Mouse (Mus musculus): ENCODE results near the gene Dop1b.
"Not testable (repeated sequence)": the region's sequence is repeated elsewhere in the genome, so short reads cannot be mapped to it uniquely, and the experiment has no call there.

The Dop1b gene

DNA sequence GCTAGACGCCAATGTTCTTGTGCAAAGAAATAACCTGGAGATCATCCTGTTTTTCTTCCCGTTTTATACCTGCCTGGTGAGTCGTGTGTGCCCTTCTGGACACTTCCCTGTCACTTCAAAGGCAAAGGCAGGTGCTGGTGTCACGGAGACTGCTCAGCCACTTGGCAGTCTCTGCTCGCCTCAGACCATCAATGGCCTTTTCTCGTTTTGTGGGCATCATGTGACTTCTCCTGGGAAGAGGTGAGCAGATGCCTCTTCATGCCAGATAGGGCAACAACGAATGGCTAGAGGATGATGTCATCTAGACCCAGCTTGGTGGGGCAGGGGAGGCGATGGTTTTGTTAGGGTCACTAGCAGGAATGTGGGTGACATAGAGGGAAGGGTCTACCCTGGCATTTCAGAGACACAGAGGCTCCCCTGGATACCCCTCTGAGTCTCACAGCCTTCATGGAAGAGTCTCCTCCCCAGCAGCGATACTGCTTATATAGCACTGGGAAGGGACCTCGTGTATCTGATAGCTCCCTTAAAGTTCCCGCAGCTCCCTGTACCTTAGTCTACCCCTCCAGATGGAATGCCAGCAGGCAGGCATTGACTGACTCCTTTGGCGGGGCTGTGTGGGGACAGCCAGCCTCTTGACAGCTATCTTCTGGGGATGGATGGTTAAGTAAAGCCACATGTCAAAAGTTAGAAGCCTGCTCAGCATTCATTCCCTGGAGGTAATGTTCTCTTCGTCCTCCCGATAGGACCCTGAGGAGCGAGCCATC, 37.6 kb downstream of the Dop1b start:
- intact Hi-C loops (cut with DNase I): no loop called here

DNA sequence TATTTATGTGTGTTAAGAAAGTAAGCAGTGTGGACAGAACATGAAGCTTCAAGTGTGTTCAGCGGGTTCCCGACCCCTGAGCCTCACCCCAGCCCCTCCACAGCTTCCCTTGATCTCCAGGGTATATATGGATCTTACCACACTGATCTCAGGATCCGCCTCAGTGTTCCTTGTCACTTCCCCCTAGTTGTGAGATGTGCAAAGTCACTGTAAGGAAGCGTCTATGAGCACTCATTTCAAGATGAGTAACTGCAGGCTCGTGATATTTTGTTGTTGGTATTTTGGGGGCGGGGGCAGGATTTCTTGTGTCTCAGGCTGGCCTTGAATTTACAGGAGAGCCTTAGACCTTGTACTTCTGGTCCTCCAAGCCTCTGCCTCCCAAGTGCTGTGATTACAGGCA, 38.8 kb downstream of the Dop1b start:
- intact Hi-C loops (cut with DNase I): no loop called here

DNA sequence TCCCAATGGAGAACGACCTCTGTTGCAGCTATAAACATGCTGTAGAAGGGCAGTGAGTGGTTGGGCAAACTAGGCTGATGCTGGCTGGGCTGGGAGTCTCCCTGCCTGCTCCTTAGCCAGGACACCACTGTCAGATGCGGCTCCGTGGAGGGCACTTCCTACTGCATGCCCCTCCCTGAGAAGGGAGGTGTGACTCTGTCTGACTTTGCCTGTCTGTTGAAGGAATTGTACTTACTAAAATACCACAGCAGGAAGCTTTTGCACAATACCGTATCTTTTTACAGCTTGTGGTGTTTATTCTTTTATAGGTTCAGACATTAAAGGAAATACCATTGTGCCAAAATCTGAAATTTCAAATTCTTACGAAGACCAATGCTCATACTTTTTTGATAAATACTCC, 40.1 kb downstream of the Dop1b start:
- intact Hi-C loops (cut with DNase I): no loop called here

DNA sequence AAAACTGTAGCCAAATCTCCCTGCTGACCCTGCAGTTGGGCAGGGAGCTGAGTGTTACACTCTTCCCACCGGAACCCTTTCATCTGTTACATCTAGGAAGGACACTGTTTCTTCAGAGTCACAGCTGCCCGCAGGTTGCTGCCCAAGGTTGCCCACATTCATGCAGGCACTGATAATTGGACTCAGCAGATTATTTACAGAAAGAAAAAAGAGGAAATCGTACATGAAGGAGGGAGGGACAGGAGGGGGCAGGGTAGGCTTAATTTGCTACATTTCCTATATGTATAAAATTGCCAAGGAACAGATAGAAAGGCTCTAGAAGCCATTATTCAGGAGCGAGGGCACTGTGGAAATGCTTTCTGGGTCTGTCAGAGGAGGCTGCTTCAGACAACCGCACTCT, 44.9 kb downstream of the Dop1b start:
- intact Hi-C loops (cut with DNase I): no loop called here

DNA sequence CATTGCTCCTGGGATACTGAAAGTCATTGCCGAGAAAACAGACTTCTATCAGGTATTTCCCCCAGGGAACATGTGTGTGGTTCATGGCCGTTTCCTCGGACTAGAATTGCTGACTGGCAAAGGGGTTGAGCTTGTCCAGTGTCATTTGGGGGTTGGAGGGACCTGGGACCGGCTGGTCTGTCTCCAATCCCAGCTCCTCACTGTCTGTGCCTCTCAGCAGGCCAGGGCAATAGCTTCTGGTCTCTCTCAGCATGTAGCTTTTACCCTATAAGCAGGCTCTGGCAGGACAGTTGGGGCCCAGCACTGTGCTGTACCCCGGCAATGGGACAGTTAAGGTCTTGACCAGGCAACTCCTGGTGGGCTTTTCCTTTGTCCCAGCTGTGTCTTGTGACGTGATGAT, 51.7 kb downstream of the Dop1b start:
- intact Hi-C loops (cut with DNase I): loop anchor here (10.0 kb wide), 1 partner anchor 79 kb away; the partner anchor contains the start of gene Cbr3

DNA sequence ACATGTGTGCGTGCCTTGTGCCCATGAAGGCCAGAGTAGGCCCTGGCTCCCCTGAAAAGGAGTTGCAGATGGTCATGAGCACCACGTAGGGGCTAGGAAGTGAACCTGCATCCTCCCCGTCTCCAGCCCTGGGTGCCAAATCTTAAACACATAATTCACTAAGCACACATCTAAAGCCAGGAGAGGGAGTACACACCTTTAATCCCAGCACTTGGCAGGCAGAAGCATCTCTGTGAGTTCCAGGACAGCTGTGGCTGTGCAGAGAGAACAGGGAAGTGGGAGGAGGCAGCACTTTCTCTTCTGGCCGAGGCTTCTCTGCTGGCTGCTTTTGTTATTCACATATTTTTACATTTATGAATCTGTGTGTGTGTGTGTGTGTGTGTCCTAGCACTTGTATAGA, 52.9 kb downstream of the Dop1b start:
- intact Hi-C loops (cut with DNase I): loop anchor here (10.0 kb wide), 1 partner anchor 80 kb away; the partner anchor contains the start of gene Cbr3

DNA sequence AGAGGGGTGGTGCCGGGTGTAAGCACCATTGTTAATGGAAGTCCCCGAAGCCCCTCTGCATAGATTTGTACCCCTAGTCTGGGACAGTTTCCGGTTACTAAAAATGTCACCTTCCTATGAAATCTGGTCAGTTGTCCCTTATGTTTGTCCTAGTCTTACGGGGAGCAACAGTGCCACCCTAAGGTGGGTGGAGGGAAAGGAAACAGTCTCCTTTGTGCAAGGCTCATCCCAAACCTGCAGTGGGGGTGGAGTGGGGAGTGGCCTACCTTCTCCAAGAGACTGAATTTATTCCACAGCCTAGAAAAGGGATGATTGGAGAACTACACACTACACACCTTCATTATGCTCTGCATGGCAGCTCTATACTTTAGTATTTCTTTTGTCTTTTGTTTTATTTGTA, 55.3 kb downstream of the Dop1b start:
- intact Hi-C loops (cut with DNase I): loop anchor here (10.0 kb wide), 1 partner anchor 82 kb away; the partner anchor contains the start of gene Cbr3

DNA sequence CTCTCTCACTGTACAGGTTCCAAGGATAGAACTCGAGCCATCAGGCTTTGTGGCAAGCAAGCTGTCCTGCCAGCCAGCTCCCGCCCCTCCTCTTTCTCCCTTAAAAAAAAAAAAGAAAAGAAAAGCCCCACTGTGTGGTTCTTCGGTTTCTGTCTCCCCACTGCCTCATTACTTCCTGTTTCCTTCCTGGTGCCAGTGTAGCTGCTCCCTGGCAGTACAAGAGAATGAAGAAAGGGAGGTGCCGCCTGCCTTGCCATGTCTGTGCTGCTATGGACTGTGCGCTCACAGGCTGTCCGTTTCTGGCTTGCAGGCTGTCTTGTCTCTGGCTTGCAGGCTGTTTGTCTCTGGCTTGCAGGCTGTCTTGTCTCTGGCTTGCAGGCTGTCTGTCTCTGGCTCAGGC, 55.8 kb downstream of the Dop1b start:
- intact Hi-C loops (cut with DNase I): loop anchor here (10.0 kb wide), 1 partner anchor 83 kb away; the partner anchor contains the start of gene Cbr3

DNA sequence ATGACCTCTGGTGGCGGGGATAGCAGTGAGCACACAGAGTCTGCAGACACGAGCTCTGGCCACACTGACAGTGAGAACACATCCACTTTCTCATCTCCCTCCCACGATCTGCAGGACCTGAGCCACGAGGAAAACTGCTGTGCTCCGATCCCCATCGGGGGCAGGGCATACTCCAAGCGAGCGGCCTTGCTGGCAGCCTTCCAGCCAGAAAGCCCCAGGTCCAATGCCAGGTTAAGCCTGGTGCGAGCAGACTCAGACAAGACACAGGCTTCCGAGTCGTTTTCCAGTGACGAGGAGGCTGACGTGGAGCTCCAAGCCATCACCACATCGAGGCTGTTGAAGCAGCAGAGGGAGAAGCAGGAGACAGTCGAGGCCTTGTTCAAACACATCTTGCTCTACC, 57.9 kb downstream of the Dop1b start:
- intact Hi-C loops (cut with DNase I): loop anchor here (10.0 kb wide), 1 partner anchor 85 kb away; the partner anchor contains the start of gene Cbr3

DNA sequence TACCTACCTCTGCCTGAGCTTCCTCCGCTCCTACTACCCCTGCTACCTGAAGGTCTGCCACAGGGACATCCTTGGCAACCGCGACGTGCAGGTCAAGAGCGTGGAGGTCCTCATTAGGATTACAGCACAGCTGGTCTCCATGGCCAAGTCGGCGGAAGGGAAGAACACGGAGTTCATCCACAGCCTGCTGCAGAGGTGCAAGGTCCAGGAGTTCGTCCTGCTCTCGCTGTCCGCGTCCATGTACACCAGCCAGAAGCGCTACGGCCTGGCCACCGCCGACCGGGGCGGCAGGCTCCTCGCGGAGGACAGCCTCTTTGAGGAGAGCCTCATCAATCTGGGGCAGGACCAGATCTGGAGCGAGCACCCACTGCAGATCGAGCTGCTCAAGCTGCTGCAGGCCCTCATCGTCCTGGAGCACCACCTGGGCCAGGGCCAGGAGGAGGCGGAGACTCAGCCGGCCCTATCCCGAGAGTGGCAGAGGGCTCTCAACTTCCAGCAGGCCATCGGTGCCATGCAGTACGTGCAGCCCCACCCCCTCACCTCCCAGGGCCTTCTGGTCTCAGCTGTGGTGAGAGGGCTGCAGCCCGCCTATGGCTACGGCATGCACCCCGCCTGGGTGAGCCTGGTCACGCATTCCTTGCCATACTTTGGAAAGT, 58.7 kb downstream of the Dop1b start:
- intact Hi-C loops (cut with DNase I): no loop called here

DNA sequence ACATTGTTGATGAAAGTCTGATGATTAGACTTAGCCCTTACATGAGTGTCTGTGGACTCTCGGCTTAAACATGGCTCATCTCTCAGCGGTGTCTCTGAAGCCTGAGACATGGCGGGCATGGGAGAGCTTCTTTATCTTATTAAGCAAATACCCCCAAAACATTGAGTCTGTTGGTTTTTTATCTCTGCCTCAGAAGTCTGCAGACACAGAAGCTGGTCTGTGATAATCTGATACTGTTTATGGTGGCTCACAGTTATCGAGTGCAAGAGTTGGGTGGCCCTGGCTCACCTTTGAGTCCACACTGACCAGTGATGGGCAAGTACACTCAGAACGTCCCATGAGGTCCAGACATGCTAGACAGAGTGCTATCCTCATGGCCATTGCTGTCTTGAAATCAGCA, 63.0 kb downstream of the Dop1b start:
- intact Hi-C loops (cut with DNase I): no loop called here

DNA sequence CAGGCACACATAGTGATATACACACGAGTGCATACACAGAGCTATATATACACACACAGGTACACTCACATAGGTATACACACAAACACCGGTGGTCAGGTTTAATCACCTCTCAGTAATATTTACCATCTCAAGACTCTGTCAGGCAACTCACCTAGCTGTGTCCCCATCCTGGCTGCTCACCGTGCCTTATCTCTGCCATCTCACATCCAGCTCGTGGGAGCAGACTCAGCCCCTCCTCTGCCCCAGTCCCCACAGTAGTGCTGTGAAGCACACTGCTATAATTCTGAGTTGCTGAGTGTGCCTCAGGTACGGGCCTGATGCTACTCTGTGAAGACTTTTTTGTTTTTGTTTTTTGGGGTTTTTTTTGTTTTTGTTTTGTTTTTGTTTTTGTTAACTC, 64.8 kb downstream of the Dop1b start:
- intact Hi-C loops (cut with DNase I): no loop called here

DNA sequence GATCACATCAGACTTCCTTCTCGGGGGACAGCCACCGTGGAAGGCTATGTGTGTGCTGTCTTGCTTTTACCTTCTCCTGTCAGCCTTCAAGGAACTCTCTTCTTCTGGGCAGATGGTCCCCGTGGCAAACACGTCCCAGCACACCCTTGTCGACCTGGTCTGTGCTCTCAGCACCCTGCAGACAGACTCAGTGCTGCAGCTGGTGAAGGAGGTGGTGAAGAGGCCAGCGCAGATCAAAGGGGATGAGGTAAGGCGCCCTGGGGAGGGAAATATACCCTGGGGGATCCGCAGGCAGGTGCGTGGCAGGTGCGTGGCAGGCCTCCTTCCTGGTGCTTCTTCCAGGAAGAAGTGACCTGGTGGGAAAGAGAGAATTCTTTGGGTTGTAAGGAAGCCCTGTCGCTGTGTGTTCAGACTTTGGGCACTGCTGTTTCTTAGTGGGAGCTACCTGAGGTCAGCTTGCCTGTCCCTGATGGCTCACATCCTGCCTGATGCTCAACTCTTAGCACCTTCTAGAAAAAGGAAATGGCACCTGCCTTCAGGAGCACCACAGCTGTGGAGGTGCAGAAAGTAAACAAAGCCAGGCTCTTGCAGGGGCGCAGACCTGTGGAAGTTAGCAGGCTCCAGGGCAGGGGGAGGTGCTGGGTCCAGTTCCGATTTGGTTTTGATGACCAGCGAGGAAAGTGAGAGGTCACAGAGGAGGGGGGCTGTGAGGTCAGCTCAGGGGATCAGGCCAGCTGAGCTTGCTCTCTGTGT, 65.7 kb downstream of the Dop1b start:
- intact Hi-C loops (cut with DNase I): no loop called here

DNA sequence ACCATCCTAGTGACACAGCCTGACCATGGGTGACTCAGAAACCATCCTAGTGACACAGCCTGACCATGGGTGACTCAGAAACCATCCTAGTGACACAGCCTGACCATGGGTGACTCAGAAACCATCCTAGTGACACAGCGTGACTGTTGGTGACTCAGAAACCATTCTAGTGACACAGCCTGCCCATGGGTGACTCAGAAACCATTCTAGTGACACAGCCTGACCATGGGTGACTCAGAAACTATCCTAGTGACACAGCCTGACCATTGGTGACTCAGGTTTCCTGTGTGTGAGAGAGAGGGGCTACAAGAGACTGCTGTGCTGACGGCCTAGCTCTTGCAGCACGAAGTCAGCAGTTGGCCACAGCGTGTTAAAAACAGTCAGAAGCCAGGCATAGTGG, 66.7 kb downstream of the Dop1b start:
- intact Hi-C loops (cut with DNase I): not testable (repeated sequence)

DNA sequence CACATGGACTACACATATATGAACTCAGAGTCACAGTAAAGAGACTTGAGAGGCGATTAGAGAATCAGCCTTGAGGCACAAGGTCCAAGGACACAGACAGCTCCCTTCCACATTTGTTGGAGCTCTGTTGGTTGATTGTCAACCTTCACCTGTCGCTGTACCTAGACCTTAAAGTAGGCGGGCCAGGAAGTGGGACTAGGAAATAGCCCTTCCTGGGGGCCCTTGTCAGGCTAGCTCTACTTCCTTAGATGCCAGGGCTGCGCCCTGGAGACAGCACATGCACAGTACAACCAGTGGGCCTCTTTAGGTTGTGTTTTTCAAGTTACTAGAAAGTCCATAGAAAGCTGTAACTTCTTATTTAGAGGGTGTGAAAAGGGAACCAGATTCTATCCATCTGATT, 67.8 kb downstream of the Dop1b start:
- intact Hi-C loops (cut with DNase I): no loop called here

DNA sequence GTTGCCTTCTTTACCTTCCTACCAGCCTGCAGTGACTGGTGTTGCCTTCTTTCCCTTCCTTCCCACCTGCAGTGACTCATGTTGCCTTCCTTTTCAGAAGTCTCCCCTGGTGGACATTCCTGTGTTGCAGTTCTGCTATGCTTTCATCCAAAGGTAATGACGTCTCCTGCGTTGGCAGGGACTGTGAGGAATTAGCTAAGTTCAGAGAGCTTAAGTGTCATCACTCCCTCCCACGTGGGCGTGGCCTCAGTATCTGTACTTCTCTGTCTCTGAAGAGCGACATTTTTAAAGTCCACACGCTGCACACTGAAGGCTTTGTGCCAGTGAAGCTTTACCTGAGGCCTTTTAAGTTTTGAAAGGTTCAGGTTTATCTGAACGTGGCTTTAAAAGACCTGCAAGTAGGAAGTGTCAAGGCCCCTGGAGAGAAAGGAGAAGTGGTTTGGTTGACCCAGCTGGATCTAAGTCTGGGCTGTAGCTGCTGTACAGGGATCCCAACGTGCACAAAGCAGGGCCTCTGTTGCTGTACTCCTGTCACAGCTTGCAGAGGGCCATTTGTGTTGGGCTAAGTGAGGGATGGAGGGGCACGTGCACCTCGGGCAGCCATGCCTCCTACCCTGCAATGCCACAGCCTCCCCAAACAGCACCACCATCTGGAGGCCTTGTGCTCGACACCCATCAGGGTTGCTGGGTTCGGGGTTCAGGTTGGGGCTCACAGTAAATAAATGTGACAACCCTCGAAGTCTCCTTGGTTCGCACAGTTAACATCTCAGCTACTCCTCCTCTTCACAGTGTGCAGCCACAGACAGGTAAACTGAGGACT, 69.2 kb downstream of the Dop1b start:
- intact Hi-C loops (cut with DNase I): no loop called here

DNA sequence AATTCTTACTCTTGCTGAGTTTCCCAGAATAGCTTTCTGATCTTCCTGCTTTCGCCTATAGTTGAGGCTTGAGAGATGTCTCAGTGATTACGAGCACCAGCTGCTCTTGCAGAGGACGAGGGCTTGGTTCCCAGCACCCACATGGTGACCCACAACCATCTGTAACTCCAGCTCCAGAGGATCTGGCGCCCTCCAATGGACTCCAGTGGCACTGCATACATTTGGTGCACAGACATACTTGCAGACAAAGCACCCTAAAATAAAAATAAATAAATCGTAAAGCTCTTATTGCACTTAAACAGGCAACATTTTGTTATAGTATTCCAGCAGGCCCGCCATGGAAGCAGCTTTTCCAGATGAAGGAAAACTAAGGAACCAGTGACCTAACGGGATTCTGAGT, 72.5 kb downstream of the Dop1b start:
- intact Hi-C loops (cut with DNase I): no loop called here

DNA sequence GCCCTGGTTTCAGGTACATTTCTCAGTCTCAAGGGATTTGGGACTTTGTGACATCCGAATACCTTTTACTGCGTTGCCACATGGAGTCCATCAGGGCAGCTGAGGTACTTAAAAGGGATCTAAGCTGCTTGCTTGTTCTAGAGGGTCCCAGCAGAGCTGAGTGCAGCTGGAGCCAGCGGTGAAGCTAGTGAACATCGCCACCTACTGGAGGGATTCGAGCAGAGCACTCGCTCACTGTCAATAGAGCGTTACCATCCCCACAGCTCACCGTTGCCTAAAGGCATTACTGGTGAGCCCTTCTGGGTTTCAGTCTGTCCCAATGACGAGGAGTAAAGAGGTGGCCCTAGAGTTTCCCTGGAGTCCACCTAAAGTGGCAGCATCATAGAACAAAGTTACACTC, 74.1 kb downstream of the Dop1b start:
- intact Hi-C loops (cut with DNase I): no loop called here

DNA sequence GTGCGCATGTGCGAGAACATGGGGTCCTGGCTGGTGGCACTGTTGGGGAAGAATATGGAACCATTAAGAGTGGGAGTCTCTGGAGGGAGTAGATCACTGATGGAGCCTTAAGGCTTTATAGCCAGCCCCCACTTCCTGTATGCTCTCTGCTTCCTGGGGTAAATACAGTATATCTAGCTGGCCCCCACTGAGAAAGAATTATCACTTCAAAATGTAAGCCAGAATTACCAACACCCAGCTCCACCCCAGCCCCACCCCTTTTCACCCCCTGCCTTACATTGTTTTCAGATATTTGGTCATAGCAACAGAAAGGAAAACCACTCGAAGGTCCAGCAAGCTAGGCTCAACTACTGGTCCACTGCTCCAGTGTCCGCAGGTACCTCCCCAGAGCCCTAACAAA, 76.7 kb downstream of the Dop1b start:
- intact Hi-C loops (cut with DNase I): no loop called here

DNA sequence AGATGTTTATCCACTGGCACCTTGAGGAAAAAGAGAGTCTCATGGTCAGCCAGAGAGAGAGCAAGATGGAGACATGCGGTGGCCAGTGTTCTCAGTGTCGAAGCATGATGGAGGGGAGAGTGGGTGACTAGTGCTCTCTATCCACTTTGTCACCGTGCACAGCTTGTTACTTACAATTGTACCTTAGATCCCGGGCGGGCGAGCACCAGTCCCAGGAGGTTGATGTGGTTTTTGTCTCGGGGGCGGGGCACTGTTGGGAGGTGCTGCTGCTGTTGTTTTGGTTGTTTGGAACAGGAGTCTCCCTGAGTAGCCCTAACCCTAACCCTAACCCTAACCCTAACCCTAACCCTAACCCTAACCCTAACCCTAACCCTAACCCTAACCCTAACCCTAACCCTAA, 77.2 kb downstream of the Dop1b start:
- intact Hi-C loops (cut with DNase I): no loop called here

All from adrenal gland (tissue).